Mouse (Mus musculus): ENCODE measurements at regions not wholly inside any gene's neighbourhood (a gene's known extent, or its start where the extent isn't known, plus 50 kb on each side); places are given as distances from the start of the nearest gene placed in this dataset.

DNA sequence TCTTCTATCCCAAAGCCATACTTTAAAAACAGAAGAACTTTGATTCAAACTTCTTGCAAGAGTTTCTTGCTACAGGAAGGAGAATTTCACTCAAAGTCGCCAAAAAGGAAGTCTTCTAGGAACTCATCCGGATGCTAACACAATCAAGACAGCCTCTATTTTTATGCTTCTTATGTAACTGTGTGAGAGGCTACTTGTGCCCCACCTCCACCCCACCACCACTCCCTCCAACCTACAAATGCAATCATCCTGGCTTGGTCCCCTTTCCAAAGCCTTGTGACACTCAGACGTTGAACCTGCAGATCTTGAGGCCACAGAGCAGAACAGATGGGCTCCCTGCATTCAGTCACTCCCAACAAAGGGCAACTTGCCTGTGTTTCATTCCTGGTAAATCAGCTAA is 77.1 kb upstream of the Gm47985 start:
- Histone ChIP-seq H3K36me3 (no peaks in the 10 kb centered on the region), H3K9ac (no peak overlapping the region), H3K4me3 (replicated peaks) (no peak overlapping the region), H3K27ac (no peak overlapping the region), H3K9me3 (replicated peaks) (no peaks in the 10 kb centered on the region), H3K27me3 (no peaks in the 10 kb centered on the region), H3K4me1 (peaks cover 10% of the 10 kb centered on the region), H3K4me2 (no peak overlapping the region)
- WGBS, result 48% methylated on average over 3 of the region's 3 CpGs
- ATAC-seq (replicated peaks; ENCODE audit: low FRiP score), result no peak

DNA sequence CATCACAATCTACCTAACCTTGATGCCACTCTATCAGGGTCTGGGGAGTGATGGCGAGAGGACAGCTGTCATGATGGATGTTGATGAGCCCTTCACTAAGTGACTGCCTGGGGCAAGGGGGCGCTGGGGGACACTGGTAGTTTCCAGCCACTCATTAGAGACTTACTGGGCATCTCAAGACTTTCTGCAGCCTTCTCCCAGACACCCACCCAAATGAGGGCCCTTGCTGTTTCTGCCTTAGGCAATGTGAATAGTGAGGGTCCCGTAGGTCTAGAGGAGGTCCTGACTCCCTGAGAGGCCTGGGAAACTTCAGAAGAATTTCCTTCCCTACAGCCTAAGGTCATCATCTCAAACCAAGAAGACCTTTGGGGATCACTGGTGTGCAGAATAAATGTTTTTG is 74.9 kb upstream of the Gm47985 start:
- Histone ChIP-seq H3K27me3 (no peaks in the 10 kb centered on the region), H3K9me3 (replicated peaks) (no peaks in the 10 kb centered on the region), H3K9ac (no peak overlapping the region), H3K4me3 (replicated peaks) (no peak overlapping the region), H3K4me1 (peaks cover 10% of the 10 kb centered on the region), H3K27ac (no peak overlapping the region), H3K36me3 (no peaks in the 10 kb centered on the region), H3K4me2 (no peak overlapping the region)
- 81% methylated on average over 3 of the region's 3 CpGs for WGBS
- no peak for ATAC-seq (replicated peaks; ENCODE audit: low FRiP score)

DNA sequence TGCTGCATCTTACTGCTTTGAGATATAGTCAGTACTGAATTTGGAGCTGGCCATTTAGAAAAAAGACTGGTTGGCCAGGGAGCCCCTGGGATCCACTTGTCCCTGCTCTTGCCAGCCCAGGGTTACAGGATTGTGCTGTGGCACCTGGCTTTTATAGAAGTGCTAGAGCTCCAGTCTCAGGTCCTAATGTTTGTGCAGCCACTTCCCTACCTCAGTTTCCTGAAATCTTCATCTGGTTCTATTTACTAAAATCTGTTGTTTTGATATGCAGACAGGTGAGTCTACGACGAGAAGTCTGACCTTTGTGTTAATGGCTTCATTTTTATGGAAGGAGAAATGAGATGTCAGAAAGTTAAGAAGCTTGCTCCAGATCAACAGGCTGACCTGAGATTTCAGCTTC is 73.0 kb upstream of the Gm47985 start:
- 0 out of 2 replicates have a peak, but pooled peaks cover 2% of the 10 kb centered on the region for H3K4me1 ChIP-seq
- no peaks in the 10 kb centered on the region for H3K27me3 ChIP-seq
- no peaks in the 10 kb centered on the region for H3K9me3 ChIP-seq (replicated peaks)
- H3K36me3 ChIP-seq, result no peaks in the 10 kb centered on the region
- no peak overlapping the region for H3K27ac ChIP-seq
- no peak overlapping the region for H3K4me2 ChIP-seq
- 53% methylated on average over 2 of the region's 2 CpGs for WGBS
- no peak for ATAC-seq (replicated peaks; ENCODE audit: low FRiP score)
- H3K4me3 ChIP-seq (replicated peaks), result no peak overlapping the region
- no peak overlapping the region for H3K9ac ChIP-seq

DNA sequence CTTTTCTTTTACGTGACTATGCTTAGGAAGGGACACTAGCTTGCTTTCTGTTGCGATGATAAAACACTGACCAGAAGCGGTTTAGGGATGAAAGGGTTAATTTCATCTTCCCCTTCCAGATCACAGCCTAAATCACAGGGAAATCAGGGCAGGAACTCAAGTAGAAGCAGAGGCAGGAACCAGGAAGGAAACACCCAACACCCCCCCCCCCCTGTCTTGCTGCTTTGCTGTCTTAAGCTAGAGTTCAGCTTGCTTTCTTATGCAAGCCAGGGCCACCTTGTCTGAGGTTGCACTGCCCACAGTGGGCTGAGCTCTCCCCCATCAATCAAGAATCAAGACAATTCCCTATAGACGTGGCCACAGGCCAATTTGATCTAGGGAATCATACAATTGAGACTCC is 71.9 kb upstream of the Gm47985 start:
- H3K36me3 ChIP-seq, result no peaks in the 10 kb centered on the region
- no peak overlapping the region for H3K27ac ChIP-seq
- H3K4me1 ChIP-seq, result 0 out of 2 replicates have a peak, but pooled peaks cover under 1% of the 10 kb centered on the region
- H3K9me3 ChIP-seq (replicated peaks), result no peaks in the 10 kb centered on the region
- H3K4me2 ChIP-seq, result no peak overlapping the region
- H3K9ac ChIP-seq, result no peak overlapping the region
- no peak overlapping the region for H3K4me3 ChIP-seq (replicated peaks)
- no peak for ATAC-seq (replicated peaks; ENCODE audit: low FRiP score)
- 69% methylated on average over 4 of the region's 4 CpGs for WGBS
- no peaks in the 10 kb centered on the region for H3K27me3 ChIP-seq

DNA sequence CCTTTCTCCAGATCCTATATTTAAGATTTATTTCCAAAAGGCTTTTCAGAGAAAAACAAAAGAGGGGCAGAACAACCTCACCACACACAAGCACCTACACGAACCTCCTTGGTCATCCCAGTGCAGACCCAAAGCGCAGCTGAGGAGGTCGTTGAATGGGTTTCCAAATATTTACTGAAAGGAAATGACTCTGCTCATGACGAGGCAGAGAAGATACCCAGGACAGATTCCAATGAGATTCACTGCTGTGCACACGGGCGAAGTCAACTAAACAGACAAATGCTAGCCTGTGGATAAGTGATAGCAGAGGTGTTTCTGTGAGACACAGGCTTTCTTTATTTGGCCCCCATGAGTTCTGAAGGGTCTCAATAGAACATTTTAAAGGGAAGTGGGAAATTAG is 70.7 kb upstream of the Gm47985 start:
- no peak for ATAC-seq (replicated peaks; ENCODE audit: low FRiP score)
- WGBS, result 66% methylated on average over 6 of the region's 6 CpGs
- no peaks in the 10 kb centered on the region for H3K4me1 ChIP-seq
- H3K27ac ChIP-seq, result no peak overlapping the region
- H3K9me3 ChIP-seq (replicated peaks), result no peaks in the 10 kb centered on the region
- H3K9ac ChIP-seq, result no peak overlapping the region
- no peak overlapping the region for H3K4me3 ChIP-seq (replicated peaks)
- H3K27me3 ChIP-seq, result no peaks in the 10 kb centered on the region
- H3K4me2 ChIP-seq, result no peak overlapping the region
- no peaks in the 10 kb centered on the region for H3K36me3 ChIP-seq

DNA sequence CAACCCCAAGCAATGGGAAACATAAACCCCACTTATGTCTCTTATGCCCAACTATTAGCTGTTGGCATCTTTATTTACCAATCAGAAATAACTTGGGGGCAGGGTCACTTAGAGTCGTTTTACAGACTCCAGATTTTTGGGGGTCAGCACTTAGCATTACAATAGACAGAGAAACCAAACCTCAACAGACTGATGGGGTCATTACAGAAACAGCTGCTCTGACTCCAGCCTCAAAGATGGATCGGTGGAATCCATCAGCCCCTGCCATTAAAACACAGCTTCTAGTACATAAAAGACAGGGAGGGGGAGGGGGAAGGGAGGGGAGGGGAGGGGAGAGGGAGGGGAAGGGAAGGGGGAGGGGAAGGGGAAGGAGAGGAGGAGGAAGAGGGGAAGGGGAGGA is 69.9 kb upstream of the Gm47985 start:
- Histone ChIP-seq H3K9me3 (replicated peaks) (no peaks in the 10 kb centered on the region), H3K4me2 (no peak overlapping the region), H3K27me3 (no peaks in the 10 kb centered on the region), H3K4me3 (replicated peaks) (no peak overlapping the region), H3K9ac (no peak overlapping the region), H3K4me1 (no peaks in the 10 kb centered on the region), H3K36me3 (no peaks in the 10 kb centered on the region), H3K27ac (no peak overlapping the region)
- ATAC-seq (replicated peaks; ENCODE audit: low FRiP score), result no peak
- WGBS, result 9% methylated on average over 2 of the region's 2 CpGs

DNA sequence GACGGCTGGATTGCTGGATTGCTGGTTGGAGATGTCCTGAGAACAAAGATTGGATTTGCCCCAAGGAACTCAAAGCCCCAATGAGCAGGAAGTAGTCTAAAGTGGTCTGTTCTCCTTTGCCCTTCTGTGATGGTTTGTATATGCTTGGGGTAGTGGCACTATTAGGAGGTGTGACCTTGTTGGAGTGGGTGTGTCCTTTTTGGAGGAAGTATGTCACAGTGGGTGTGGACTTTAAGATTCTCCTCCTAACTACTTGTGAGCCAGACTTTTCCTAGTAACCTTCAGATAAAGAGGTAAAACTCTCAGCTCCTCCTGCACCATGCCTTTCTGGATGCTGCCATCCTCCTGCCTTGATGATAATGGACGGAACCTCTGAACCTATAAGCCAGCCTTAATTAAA is 69.1 kb upstream of the Gm47985 start:
- H3K9me3 ChIP-seq (replicated peaks), result no peaks in the 10 kb centered on the region
- no peak overlapping the region for H3K4me2 ChIP-seq
- H3K27me3 ChIP-seq, result no peaks in the 10 kb centered on the region
- no peak overlapping the region for H3K27ac ChIP-seq
- H3K9ac ChIP-seq, result no peak overlapping the region
- no peaks in the 10 kb centered on the region for H3K36me3 ChIP-seq
- 0 out of 2 replicates have a peak, but pooled peaks have one; percentile 33 for ATAC-seq (replicated peaks; ENCODE audit: low FRiP score)
- H3K4me3 ChIP-seq (replicated peaks), result no peak overlapping the region
- 74% methylated on average over 2 of the region's 2 CpGs for WGBS
- no peaks in the 10 kb centered on the region for H3K4me1 ChIP-seq

DNA sequence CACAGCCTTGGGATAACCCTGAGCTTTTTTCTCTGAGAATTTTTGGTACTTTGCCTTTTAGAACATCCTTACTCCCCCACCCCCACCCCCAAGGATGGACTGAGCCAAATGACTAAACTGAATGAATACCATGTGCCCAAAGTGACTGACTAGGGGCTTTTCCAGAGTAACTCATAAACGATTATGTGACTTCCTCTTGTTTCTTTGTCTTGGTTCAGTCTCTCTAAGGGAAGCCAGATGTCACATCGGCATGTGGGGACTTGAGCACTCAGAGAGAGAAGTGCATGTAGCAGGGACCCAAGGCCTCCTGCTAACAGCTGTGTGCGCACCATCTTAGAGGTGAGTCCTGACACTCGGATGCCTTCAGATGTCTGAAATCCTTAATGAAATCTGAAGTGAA is 63.8 kb upstream of the Gm47985 start:
- no peaks in the 10 kb centered on the region for H3K36me3 ChIP-seq
- no peak overlapping the region for H3K4me3 ChIP-seq (replicated peaks)
- H3K4me2 ChIP-seq, result no peak overlapping the region
- no peaks in the 10 kb centered on the region for H3K4me1 ChIP-seq
- H3K9me3 ChIP-seq (replicated peaks), result no peaks in the 10 kb centered on the region
- 55% methylated on average over 4 of the region's 4 CpGs for WGBS
- H3K9ac ChIP-seq, result no peak overlapping the region
- ATAC-seq (replicated peaks; ENCODE audit: low FRiP score), result no peak
- no peak overlapping the region for H3K27ac ChIP-seq
- no peaks in the 10 kb centered on the region for H3K27me3 ChIP-seq

DNA sequence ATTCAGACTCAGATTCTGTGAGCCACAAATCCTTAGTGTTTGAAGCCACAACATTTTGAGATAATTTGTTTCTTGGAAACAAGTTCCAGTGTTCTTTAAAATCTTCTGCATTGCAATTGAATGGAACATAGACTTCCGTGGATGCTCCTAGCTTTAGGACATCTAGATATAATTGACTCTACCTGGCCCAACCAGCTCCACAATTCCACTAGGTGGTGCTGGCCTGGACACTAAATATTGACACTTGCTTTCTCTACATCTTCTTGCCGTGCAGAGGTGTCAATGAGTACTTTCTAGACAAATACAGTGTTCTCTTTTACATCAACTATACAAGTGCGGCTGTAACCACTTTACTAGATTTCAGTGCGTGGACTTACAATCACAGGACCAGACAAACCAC is 63.4 kb upstream of the Gm47985 start:
- whole genome bisulfite sequencing, result 82% methylated on average over 4 of the region's 4 CpGs
- Histone ChIP-seq H3K36me3 (no peaks in the 10 kb centered on the region), H3K27me3 (no peaks in the 10 kb centered on the region), H3K9ac (no peak overlapping the region), H3K9me3 (replicated peaks) (no peaks in the 10 kb centered on the region), H3K27ac (no peak overlapping the region), H3K4me3 (replicated peaks) (no peak overlapping the region), H3K4me2 (no peak overlapping the region), H3K4me1 (no peaks in the 10 kb centered on the region)
- ATAC-seq (replicated peaks; ENCODE audit: low FRiP score), result no peak

DNA sequence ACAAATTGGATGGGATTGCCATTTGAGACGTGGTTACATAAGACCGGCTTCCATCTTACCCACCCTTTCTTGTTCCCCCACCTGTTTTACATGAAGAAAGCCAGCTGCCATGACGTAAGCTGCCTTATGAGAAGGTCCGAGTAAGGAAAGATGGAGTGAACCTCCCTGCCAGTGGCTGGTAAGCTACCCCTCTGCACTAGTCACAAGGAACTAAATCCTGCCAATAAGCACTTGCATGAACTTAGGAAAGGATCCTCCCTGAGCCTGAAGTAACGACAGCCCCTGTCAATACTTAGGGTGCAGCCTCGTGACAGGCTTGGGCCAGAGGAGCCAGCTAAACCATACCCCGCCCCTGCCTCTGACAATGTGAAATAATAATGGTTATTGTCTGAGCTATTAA is 62.8 kb upstream of the Gm47985 start:
- Histone ChIP-seq H3K4me1 (no peaks in the 10 kb centered on the region), H3K27me3 (no peaks in the 10 kb centered on the region), H3K27ac (no peak overlapping the region), H3K9ac (no peak overlapping the region), H3K36me3 (no peaks in the 10 kb centered on the region), H3K4me2 (no peak overlapping the region), H3K4me3 (replicated peaks) (no peak overlapping the region), H3K9me3 (replicated peaks) (no peaks in the 10 kb centered on the region)
- no peak for ATAC-seq (replicated peaks; ENCODE audit: low FRiP score)
- 87% methylated on average over 7 of the region's 7 CpGs for WGBS

DNA sequence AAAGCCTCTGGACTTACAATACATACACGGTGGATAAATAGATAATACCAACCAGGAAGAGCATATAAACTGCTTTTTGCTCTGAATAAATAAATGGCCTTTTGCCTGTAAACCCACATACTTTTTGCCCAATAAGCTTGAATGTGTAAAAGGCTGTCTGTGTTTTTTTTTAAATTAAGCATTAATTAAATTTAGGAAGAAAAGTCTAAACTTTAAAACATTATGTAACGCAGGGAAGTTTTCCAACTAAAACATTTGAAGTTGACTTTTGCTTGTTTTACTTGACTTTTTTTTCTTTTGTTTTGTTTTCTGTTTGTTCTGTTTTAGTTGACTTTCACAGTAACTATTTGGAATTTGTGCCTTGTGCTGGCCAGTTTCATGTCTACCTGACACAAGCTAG is 60.7 kb upstream of the Gm47985 start:
- Histone ChIP-seq H3K9me3 (replicated peaks) (no peaks in the 10 kb centered on the region), H3K27me3 (no peaks in the 10 kb centered on the region), H3K4me2 (no peak overlapping the region), H3K4me1 (no peaks in the 10 kb centered on the region), H3K36me3 (no peaks in the 10 kb centered on the region), H3K4me3 (replicated peaks) (no peak overlapping the region), H3K9ac (no peak overlapping the region), H3K27ac (no peak overlapping the region)
- no peak for ATAC-seq (replicated peaks; ENCODE audit: low FRiP score)
- 88% methylated on average over 2 of the region's 2 CpGs for WGBS

DNA sequence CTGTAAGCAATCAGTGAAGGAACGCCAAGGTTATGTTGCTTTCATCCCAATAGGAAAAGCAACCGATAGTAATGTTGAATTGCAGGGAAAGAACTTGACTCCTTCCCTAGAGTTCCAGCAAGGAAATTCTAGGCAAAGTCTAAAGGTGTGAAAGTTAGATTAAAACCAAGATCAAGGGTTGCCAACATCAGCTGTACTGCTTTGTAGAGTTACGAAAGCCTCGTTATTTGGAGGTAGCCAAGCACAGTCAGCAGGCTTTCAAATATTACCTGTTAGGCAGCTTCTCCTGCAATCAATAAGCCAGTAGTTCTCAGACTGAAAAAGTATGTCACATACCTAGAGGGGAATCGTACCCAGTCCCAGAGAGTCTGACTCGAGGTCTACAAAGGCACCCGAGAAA is 58.4 kb upstream of the Gm47985 start:
- H3K4me2 ChIP-seq, result no peak overlapping the region
- 92% methylated on average over 7 of the region's 7 CpGs for WGBS
- H3K4me3 ChIP-seq (replicated peaks), result no peak overlapping the region
- H3K4me1 ChIP-seq, result 0 out of 2 replicates have a peak, but pooled peaks cover 3% of the 10 kb centered on the region
- no peaks in the 10 kb centered on the region for H3K27me3 ChIP-seq
- no peak for ATAC-seq (replicated peaks; ENCODE audit: low FRiP score)
- H3K9ac ChIP-seq, result no peak overlapping the region
- no peaks in the 10 kb centered on the region for H3K9me3 ChIP-seq (replicated peaks)
- H3K27ac ChIP-seq, result no peak overlapping the region
- H3K36me3 ChIP-seq, result no peaks in the 10 kb centered on the region

DNA sequence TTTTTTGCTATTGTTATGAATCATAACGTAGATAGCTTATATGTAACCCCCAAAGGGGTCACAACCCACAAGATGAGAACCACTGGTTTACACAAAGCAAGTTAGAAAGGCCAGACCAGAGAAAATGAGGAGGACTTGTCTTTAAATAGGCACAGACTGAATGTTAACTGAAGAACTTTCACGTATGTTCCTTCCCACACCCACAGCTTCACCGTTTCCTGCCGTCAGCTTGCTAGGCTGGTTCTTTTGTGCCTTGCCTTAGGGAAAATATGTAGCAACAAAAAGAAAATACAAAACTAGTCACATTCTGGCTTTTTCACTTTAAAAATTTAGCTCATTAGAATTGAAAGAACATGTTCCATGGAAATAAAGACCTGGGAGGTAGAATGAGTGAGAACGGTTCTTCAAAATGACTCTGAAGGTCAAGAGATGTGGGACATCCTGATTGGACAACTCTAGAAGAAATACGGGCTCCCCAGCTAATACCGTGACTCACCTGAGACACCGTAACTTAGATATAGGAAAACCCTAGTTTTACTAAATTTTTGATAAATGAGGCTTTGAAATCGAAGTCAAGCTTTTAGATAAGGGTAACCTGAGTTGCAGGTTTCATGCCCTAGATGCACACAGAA is 57.2 kb upstream of the Gm47985 start:
- Histone ChIP-seq H3K4me2 (no peak overlapping the region), H3K9me3 (replicated peaks) (no peaks in the 10 kb centered on the region), H3K36me3 (no peaks in the 10 kb centered on the region), H3K27me3 (no peaks in the 10 kb centered on the region), H3K9ac (no peak overlapping the region), H3K27ac (no peak overlapping the region), H3K4me3 (replicated peaks) (no peak overlapping the region), H3K4me1 (0 out of 2 replicates have a peak, but pooled peaks cover 3% of the 10 kb centered on the region)
- ATAC-seq (replicated peaks; ENCODE audit: low FRiP score), result no peak
- 83% methylated on average over 9 of the region's 9 CpGs for WGBS

All from kidney, embryonic 15.5 days (tissue).